26 mouse cellular contexts compared by ENCODE assay signal in genomic region chr16:26430246-26430645, GRCm38 (mm10). TPM values are rescaled to one million over a fixed set of nuclear protein-coding genes. Genes with fewer than 3 reads are reported as not detected.
"Had no signal": no experiment of that assay in that cellular context is flagged by ENCODE, and none has a peak within 500 bp of the region (broad histone marks: within the 10 kb centered on the region; RNA-seq: fewer than 3 reads in every experiment).

No protein-coding gene starts in this region.

- H3K36me3 ChIP-seq: limb, embryonic 12.5 days; liver, embryonic 13.5 days; midbrain, embryonic 15.5 days; neural tube, embryonic 12.5 days; stomach, embryonic 15.5 days had no signal

- H3K27ac ChIP-seq: kidney, postnatal 0 days; limb, embryonic 12.5 days; liver, embryonic 13.5 days; macrophage; midbrain, embryonic 15.5 days; neural tube, embryonic 12.5 days; stomach, embryonic 15.5 days had no signal

- H3K4me2 ChIP-seq: limb, embryonic 12.5 days; liver, embryonic 13.5 days; midbrain, embryonic 11.5 days; midbrain, embryonic 15.5 days; neural tube, embryonic 12.5 days; stomach, embryonic 15.5 days had no signal

- H3K27me3 ChIP-seq: limb, embryonic 12.5 days; liver, embryonic 13.5 days; megakaryocyte, embryonic 14.5 days; midbrain, embryonic 15.5 days; neural tube, embryonic 12.5 days; stomach, embryonic 15.5 days had no signal

- H3K9me3 ChIP-seq: limb, embryonic 12.5 days; liver, embryonic 13.5 days; megakaryocyte, embryonic 14.5 days; midbrain, embryonic 15.5 days; neural tube, embryonic 12.5 days; stomach, embryonic 15.5 days had no signal

- ATAC-seq: liver, postnatal 0 days; midbrain, embryonic 15.5 days had no signal

- H3K9ac ChIP-seq: limb, embryonic 12.5 days; liver, embryonic 13.5 days; liver, postnatal 0 days; midbrain, embryonic 15.5 days; neural tube, embryonic 12.5 days; stomach, embryonic 15.5 days had no signal

- H3K4me1 ChIP-seq: limb, embryonic 12.5 days; liver, embryonic 13.5 days; megakaryocyte, embryonic 14.5 days; neural tube, embryonic 12.5 days; stomach, embryonic 15.5 days had no signal

- H3K4me3 ChIP-seq: limb, embryonic 12.5 days; liver, embryonic 13.5 days; megakaryocyte, embryonic 14.5 days; midbrain, embryonic 15.5 days; neural tube, embryonic 12.5 days; stomach, embryonic 15.5 days had no signal

- DNase-seq: kidney, adult 11 months; kidney, adult 9 months; kidney, postnatal 36 days; liver; liver, embryonic 13.5 days; liver, postnatal 0 days; retina, postnatal 1 day; right cerebral cortex, postnatal 4 days; thymus, adult 2 months; thymus, postnatal 25 days had no signal

RNA-seq across cellular contexts. Expression of gene Cldn16, which starts 32.7 kb away (rescaled TPM):
- total RNA-seq: layer of hippocampus, adult 18-20 months; layer of hippocampus, postnatal 10 days; left cerebral cortex, postnatal 36 days; monocyte, adult 5-6 weeks; neutrophil, adult 5-6 weeks had no signal
- polyA plus RNA-seq: liver, embryonic 13.5 days; liver, postnatal 0 days; macrophage; midbrain, embryonic 11.5 days; midbrain, embryonic 15.5 days; neural tube, embryonic 12.5 days; spleen, adult 2 months; stomach, embryonic 15.5 days; testis, adult 2 months; thymus, adult 2 months; urinary bladder, adult 2 months had no signal

RNA-seq across cellular contexts. Expression of gene Cldn1, which starts 58.6 kb away (rescaled TPM):
- total RNA-seq: monocyte, adult 5-6 weeks had no signal
